Mouse (Mus musculus) hematopoietic stem cell, adult 5-6 weeks (primary cell): ENCODE data around the gene Nudt8. TPM values are rescaled to one million over a fixed set of nuclear protein-coding genes. Genes with fewer than 3 reads are reported as not detected.
A peak's percentile ranks its signal among the peaks of the same experiment; 100 is the strongest.

Source experiments
- ATAC-seq, 2 experiments: fragments of 125-278 bp in 1 of 2; replicated peaks in 1 of 2; 2 replicates each; pipeline ENCODE4 v1.8.0; 2016 to 2017; ENCODE audit warnings: inconsistent platforms in 2 of 2, mild to moderate bottlenecking in 2 of 2, moderate number of reproducible peaks in 2 of 2, low read depth in 1 of 2, moderate TSS enrichment in 1 of 2; ENCODE audit not compliant: low FRiP score in 2 of 2, poor library complexity in 2 of 2, severe bottlenecking in 2 of 2, insufficient read depth in 1 of 2, low TSS enrichment in 1 of 2
- total RNA-seq: library from RNA; stranded (forward); fragments of 172-1452, 232-1000 nt; gene quantifications from 2 replicates; pipeline ENCODE4 v1.2.3, GENCODE M21; 2017

The Nudt8 gene
- total RNA-seq, 1 experiment from 2014 or later: 4.5 TPM

- ATAC-seq: no peak
Measured at GRCm38 (mm10) chr19:4003112-4003511, 2.7 kb downstream of the Nudt8 start, which contains the start of gene Doc2g. Doc2g (plus strand) TSS chr19:4003313.

DNA sequence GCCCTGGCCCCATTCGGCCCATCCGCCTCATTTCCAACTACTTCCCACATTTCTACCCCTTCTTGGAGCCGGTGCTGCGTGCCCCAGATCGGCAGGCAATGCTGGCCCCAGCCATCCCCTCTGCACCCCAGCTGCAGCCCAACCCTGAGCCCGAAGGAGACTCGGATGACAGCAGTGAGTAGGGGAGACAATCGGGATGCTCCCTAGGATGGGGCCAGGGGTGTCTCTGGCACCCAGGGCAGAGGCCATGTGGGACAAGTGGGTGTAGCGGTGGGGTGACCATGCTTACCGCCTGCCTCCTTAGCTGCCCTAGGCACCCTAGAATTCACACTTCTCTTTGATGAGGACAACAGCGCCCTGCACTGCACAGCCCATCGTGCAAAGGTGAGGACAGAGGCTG is 3.3 kb downstream of the Nudt8 start:
- ATAC-seq: no peak

DNA sequence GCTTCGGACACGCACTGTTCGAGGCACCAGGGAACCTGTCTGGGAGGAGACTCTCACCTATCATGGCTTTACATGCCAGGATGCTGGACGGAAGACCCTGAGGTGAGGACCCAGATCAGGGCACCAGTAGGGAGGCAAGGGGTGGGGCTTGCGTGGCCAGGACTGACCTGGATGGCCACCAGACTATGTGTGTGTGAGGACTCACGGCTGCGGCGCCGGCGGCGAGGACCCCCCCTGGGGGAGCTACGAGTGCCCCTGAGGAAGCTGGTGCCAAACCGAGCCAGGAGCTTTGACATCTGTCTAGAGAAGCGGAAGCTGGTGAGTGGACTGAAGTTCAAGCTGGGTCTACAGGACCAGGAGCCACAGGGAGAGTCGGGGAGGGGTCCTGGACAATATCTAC is 4.0 kb downstream of the Nudt8 start:
- ATAC-seq: no peak

DNA sequence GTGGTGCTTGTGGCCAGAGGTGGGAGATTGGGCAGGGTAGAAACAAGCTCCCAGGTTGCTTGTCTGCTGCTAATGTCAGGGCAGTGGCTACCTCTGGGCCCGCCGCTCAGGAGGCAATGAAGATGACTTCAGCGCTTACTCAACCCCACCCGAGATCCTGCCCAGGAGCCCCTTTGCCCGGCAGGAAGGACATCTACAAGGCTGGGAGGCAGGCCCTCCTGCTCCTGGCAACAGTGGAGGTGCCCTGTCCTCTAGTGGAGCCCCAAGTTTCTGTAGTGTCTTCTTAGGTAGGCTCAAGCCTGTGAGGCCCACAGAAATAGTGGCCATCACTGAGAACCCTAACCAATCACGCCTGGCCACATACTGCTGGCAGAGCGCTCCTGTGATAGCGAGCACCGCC is 4.7 kb downstream of the Nudt8 start:
- ATAC-seq: no peak

- no peak for ATAC-seq
Measured at GRCm38 (mm10) chr19:4005971-4006370, 5.6 kb downstream of the Nudt8 start.

GRCm38 (mm10) chr19:4011086-4011485 is 10.7 kb downstream of the Nudt8 start:
- no peak for ATAC-seq

- peak; percentile 97 to 98 for ATAC-seq
Measured at GRCm38 (mm10) chr19:4012432-4013022, 12.1 kb downstream of the Nudt8 start, which contains the start of gene Ndufv1. Ndufv1 (minus strand) TSS chr19:4012806.

DNA sequence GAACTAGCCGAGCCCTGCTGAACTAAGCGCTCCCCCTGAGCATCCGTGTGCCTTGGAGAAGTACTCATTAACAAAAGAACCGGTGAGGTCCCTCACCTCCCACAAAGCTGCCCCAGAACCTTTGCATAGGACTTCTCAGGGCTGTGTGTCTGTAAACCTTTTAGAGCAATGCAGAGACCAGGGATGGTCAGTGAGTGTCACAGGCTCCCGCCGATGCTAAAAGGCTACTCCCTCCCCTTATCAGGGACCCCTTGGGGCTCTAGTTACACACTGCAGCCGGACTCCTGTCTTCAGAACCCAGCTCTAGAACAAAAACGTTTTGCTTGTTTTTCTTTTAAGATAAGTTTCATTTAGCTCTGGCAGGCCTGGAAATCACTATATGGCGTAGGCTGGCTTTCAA is 12.7 kb downstream of the Nudt8 start:
- ATAC-seq: peak in 1 of 2 experiments; percentile 44; a peak in 2 of 4 replicates

GRCm38 (mm10) chr19:4014802-4015201 is 14.4 kb downstream of the Nudt8 start:
- ATAC-seq: no peak

DNA sequence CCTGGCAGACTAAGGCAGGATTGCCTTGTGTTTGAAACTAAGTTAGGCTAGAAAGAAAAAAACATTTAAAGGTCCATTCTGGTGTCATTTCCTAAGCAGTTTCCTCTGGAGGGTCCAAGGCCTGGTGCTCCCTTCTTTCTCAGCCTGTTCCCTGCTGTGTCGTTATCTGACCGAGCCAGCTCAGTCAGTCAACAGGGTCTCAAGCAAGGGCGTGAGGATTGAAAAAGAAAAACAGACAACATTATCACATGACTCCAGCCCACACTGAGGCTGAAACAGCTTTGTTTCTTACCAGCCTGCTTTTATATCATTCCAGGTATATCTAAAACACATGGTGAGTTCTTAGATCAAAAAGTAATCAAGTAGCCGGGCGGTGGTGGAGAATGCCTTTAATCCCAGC is 15.3 kb downstream of the Nudt8 start:
- ATAC-seq: no peak

DNA sequence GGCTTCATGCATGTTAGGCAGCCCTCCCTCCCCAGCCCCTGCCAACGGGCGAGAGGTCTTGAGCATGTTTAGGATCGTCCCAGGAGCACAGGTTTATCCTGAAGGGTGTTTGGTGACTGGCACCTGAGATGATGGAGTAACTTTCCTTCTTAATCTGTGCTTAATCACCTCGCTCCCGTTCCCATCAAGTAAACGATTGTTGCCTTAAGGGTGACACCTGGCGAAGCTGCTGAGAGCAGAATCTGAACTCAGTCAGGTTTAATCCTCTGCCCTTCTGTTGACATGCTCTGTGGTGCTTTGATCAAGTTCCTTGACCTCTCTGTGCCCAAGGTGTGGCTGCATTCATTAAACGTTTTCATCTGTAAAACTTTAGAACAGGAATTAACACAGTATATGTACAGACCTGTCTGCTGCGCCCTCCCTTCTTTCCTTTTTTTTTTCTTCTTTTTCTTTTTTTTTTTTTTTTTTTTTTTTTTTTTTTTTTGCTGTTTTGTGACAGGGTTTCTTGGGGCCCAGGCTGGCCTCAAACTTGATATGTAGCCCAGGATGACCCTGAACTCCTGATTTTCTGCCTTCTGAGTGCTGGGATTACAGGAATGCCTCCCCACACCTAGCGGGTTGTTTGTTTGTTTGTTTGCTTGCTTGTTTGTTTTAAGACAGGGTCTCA is 17.7 kb downstream of the Nudt8 start:
- no peak for ATAC-seq

- ATAC-seq: peak; percentile 80 to 90
Measured at GRCm38 (mm10) chr19:4018743-4019583, 18.6 kb downstream of the Nudt8 start.

DNA sequence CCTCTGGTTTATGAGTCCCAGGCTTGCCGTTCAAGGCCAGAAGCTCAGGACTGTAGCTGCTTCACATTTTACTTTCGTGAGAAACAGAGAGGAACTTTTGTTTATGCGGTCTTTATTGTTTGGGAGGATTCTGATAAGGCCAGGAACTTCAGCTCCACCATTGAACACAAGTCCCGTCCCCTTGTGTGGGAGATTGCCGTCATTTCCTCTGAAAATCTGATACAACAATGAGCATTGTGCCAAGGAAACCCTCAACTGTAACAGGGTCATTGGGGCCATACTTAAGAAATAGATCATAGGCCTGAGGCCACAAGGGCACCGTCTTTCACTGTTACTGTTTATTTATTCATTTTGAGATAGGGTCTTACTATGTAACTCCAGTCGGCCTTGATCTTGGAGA is 22.8 kb downstream of the Nudt8 start:
- no peak for ATAC-seq

DNA sequence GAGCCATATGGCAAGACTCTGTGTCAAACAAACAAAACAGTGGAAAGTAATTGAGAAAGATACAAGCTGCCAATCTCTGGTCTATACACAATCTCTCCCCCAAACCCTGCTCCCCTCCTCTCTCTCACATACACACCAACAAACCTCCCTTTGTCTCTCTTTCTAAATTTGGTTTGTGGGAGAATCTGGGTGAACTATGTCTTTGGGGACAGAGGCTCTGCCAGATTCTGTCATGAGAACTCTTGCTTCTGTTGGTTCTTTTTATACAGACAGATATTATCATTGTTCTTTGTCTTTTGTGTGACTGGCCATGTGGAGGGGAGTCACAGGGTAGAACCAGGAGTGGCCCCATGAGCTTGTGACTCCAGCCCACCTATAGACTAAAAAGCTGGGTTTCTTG is 27.2 kb downstream of the Nudt8 start:
- no peak for ATAC-seq

DNA sequence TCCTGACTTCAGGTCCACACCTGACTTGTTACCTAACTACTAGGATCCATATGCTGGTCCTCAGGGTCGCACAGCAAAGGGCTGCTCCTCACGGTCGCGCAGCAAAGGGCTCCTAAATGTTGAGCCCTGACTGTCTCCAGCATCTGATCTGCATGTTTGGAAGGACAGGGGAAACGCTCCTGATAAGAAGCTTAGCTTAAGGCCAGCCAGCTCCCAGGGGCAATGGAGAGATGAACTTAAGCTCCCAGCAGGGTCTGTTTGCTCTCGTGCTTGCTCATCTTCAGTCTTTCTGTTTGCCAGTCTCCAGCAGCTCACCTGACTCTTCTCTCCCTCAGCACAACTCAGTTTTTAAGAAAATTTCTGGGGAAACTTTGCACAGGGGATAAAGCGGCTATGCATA is 32.3 kb downstream of the Nudt8 start:
- ATAC-seq: no peak

GRCm38 (mm10) chr19:4033298-4033697 is 32.9 kb downstream of the Nudt8 start:
- ATAC-seq: no peak

DNA sequence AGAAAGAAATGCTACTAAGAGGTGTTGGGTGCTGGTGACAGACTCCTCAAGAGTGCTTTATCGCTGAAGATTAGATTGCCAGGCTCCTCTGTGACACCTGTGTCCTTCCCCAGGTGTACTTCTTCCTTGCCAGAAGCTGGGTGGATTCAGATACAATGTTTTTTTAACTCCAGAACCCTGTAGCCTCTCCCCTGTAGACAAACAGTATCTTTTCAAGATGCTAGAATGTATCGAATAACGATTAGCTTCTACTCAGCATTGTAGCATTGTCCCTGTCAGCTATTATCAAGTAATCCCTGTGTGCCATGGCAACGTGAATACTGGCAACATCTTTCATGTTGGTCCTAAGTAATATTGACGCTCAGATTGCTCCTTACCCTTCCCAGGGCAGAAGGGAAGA is 33.4 kb downstream of the Nudt8 start:
- no peak for ATAC-seq

- no peak for ATAC-seq
Measured at GRCm38 (mm10) chr19:4036327-4037045, 36.1 kb downstream of the Nudt8 start.
